Mouse (Mus musculus): Measurements from ENCODE around the gene Ugt1a1.
A peak's percentile ranks its signal among the peaks of the same experiment; 100 is the strongest.
"Not testable (repeated sequence)": the region's sequence is repeated elsewhere in the genome, so short reads cannot be mapped to it uniquely, and the experiment has no call there.

The Ugt1a1 gene

DNA sequence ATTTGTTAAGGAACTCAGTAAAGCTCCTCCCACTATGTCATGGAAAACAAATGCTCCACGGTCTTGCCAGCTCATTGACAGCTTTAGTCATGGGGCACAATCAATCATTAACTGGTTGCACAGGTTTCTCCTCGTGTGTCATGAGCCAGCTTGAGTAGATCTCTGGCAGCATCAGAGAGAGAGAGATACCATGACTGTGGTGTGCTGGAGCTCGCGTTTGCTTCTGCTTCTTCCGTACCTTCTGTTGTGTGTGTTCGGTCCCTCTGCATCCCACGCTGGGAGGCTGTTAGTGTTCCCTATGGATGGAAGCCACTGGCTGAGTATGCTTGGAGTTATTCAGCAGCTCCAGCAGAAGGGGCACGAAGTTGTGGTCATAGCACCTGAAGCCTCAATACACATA lies at the start of gene Ugt1a1:
Ugt1a1 (plus strand) TSS at position 148 of the 400 bp plus-strand sequence.
- no peak for DNase-seq (ENCODE audit: low spot score in 2 of 2)

DNA sequence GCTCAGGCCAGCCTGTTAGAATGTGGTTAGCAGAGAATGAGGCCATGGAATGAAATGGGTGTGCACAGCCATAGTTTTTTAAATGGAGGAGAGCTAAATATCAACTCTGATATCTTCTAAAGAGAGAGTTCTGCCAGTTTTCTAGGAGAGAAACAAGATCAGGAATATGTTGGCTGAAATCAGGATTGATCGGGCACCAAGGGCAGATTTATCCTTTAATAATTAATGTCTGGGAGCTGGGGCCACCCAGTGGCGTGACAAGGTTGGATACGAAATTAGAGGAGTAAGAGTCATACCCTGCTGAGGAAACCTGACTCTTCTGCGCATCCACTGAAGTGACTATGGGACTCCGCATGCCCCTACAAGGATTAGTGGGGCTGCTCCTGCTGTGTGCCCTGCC lies 46.0 kb upstream of the Ugt1a1 start, which contains the start of gene Ugt1a5:
Ugt1a5 (plus strand) TSS at position 302 of the 400 bp plus-strand sequence.
- no peak for DNase-seq (ENCODE audit: low spot score in 2 of 2)

DNA sequence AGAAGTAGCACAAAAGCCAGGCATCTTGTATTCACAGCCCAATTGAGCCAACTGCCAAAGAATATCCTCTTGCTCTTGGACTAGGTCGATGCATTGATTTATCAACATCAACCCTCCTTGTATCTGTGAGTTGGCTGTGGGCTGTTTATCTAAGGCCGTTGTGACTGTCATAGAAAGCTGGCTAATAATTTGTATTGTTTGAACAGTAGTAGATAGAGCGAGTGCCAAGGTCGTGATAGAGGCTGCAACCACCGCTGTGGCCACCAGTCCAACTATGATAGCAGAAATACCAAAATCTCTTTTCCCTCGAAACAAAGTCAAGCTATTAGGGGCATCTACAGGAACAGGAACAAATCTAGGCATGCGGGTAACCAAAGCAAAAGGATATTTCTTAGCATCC lies 39.6 kb upstream of the Ugt1a1 start:
- DNase-seq (ENCODE audit: low spot score in 2 of 2), result not testable (repeated sequence)

DNA sequence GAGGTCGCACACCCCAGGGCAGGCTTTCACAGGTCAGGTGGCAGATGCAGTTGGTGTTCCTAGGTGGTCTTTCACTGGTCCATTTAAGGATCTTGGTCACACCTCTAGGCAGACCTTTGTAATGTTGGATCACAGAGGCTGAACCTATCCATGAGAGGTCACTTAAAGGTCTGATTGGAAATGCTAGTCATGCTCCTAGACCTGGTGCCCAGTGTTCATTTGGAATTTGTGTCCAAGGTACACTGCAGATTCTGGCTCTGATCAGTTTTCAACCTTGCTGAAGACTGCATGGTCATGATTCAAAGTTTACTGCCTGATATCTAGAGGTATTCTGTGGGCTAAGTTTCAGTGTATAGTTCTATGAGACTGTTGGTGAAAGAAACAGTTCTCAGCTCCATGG lies 32.1 kb upstream of the Ugt1a1 start:
- no peak for DNase-seq (ENCODE audit: low spot score in 2 of 2)

DNA sequence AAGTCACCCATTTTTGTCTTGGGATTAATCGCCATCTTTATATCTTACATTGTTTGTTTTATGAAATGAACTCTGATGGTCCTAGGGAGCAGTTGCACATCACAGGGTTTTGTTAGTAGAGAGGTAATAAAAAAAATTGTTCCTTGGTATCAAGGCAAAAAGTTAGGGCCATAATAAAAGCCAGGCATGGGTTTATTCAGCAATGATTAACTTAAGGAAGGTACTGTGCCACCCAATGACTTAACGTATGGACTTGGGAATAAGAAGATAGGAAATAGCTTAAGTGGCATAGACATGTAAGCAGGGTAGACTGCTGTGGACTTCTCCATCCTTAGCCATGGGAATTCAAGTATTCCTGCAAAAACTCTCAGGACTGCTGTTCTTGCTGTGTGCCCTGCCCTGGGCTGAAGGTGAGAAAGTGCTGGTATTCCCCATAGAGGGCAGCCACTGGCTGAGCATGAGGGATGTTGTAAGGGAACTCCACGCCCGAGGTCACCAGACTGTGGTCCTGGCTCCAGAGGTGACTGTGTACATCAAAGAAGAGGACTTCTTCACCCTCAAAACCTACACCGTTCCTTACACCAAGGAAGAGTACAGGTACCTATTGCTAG lies 25.3 kb upstream of the Ugt1a1 start:
- no peak for DNase-seq (ENCODE audit: low spot score in 2 of 2)

DNA sequence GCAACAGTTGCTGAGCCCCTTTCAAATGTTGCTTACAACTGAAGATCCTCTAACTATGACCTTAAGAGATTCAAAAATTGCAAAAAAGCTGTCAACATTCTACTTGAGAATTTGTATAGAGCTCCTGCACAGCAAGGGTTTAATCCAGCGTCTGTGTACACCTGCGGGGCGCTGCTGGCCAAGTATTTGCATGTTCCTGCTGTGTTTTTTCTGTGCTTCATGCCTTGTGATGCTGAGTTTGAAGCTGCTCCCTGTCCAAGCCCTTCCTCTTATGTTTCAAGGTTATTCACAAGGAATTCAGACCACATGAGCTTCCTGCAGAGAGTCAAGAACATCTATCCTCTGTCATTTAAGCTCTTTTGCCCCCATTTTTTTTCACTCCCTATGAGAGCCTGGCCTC lies 19.6 kb upstream of the Ugt1a1 start:
- DNase-seq (ENCODE audit: low spot score in 2 of 2), result no peak

DNA sequence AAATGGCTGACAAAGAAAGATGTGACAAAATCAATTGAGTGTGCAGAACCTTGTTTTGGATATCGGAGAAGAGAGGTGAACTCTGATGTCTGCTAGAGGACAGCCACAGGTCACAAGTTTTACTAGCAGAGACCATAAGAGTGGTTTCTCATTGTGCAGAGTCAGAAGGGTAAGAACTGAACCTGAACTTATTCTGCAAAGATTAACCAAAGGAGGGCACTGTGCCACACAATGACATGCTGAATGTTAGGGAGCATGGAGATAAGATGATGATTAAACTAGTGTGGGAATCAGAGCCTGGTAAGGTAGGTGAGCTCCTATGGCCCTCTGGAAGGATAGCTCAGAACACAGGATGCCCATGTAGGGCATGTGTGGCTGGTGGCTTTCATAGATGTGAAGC lies 16.1 kb upstream of the Ugt1a1 start:
- no peak for DNase-seq (ENCODE audit: low spot score in 2 of 2)

DNA sequence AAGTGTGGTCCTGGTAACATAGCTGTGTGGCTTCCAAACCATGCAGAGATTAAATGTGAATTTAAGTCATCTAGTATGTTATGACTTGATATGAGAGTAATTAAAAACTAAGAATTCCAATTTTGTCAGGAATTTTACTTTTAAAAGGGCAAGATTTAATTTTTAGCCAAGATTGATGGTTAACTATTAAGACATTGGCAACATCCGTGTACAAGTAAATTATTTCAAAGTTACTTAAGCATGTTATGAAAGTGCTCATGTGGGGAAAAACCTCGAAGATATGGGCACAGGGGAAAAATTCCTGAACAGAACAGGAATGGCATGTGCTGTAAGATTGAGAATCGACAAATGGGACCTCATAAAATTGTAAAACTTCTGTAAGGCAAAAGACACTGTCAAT lies 14.3 kb upstream of the Ugt1a1 start:
- DNase-seq (ENCODE audit: low spot score in 2 of 2), result no peak

DNA sequence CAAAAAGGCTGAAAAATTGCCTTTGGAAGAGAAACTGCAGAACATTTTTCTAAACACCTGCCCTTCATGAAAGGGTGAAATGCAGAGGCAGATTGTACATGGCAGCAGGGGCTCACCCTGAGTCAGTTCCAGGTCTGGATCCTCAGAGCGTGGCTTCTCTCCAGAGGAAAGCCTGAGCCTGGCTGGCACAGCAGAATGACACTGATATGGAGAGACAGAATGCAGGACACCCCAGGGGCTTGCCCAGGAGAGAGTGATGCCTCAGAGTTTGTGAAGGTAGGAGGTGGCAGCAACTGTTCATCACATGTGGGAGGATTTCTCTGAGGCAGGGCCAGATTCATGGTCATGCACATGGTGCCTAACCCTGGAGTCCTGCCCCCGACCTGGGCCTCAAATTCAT lies 11.8 kb upstream of the Ugt1a1 start:
- DNase-seq (ENCODE audit: low spot score in 2 of 2), result no peak

DNA sequence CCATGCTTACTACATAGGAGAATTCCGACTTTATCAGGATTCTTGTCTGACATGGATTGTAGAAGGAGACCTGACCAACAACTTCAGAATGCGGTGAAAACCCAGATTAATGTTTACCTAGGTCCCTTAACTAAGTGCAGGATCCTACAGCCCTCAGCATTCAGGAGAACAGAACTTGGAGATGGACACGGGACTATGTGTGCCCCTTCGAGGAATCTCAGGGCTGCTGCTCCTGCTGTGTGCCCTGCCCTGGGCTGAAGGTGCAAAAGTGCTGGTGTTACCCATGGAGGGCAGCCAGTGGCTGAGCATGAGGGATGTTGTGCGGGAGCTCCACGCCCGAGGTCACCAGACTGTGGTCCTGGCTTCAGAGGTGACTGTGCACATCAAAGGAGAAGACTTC lies 11.3 kb upstream of the Ugt1a1 start, which contains the start of gene Ugt1a2:
Ugt1a2 (plus strand) TSS at position 146 of the 400 bp plus-strand sequence.
- DNase-seq (ENCODE audit: low spot score in 2 of 2), result no peak

DNA sequence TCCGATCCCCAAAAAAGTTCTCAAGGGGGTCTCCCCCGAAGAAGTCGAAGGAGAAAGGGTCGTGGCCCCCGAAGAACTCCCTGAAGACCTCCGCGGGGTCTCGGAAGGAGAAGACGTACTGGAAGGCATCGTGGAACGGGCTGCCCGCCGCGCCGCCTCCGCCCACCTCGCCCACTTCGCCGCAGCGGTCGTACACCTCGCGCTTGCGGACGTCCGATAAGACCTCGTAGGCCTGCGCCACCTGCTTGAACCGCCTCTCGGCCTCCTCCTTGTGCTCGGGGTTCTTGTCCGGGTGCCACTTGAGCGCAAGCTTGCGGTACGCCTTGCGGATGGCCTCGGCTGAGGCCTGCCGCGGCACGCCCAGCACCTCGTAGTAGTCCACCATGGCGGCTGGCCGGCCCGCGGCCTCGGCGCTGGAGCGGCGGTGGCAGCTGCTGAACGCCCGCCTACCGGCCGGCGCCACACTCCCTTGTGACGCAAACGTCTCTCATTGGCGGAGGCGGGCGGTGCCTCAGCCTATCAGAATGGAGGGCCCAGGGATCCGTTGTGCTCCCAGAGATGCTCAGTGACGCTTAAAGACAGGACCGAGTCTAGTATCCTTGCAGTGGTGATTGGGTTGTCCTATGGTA lies 6.4 kb upstream of the Ugt1a1 start, which contains the start of gene Dnajb3:
Dnajb3 (minus strand) TSS at position 489 of the 629 bp plus-strand sequence.
- DNase-seq (ENCODE audit: low spot score in 2 of 2), result peak; percentile 82 to 83

DNA sequence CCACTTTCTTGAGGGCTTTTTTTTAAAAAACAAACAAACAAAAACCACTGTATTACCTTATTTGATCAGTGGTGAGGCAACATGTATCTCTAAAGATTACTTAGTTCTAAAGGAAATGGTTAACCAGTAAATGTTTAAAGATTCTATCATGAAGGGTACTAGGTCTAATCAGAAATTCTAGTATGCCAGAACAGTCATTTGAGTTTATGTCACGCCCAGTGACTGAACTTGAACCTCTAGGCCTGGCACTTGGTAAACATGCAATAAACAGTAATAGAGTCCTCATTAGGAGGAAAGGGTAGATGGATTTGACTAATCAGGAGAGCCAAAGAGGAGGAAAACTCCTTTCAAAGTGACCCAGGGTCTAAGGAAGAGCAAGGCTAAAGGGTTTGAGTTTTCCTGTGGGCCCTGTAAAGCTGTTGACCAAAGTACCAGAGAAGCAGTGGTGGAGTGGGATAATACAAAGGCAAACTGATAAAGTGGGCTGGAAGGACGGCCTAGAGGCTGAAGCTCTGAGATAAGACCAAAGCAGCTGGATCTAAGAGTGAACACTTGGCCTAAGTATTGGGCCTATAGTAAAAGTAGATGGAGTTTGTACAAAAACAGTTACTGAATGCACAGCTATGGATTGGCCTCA lies 4.8 kb upstream of the Ugt1a1 start:
- no peak for DNase-seq (ENCODE audit: low spot score in 2 of 2)

DNA sequence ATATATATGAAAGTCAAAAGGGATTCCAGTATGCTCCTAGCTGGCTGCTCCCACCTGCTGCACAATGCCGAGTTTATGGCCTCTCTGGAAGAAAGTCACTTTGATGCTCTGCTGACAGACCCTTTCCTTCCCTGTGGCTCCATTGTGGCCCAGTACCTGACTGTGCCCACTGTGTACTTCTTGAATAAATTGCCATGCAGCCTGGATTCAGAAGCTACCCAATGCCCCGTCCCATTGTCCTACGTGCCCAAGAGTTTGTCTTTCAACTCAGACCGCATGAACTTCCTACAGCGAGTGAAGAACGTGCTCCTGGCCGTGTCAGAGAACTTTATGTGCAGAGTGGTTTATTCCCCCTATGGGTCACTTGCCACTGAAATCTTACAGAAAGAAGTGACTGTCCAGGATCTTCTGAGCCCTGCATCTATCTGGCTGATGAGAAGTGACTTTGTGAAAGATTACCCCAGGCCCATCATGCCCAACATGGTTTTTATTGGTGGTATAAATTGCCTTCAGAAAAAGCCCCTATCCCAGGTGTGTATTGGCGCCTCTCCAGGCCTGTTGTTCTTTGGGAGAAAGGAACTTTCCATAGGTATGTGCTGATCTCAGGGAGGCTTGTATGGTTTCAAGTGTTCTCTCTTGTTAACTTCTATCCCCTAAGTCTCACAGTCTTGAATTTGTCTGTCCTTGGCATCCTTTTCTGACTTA lies 734 bp downstream of the Ugt1a1 start:
- no peak for DNase-seq (ENCODE audit: low spot score in 2 of 2)

DNA sequence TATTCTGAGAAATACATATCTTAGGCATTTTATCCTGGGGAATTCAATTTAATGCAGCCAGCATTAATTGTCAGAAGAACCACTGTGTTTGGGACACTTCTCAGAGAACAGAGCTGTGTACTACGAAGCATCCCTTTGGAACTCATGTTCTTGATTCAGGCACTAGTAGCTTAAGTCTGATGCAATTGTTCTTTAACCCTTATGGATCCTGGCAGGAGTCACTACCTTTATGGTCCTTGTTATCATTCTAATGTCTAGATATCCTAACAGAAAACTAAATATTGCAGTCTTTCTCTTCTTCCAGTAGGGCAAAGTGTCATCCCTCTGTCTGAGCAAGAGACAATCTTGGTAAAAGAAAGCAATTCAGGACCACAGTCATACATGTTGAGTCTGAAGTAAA lies 1.3 kb downstream of the Ugt1a1 start:
- DNase-seq (ENCODE audit: low spot score in 2 of 2), result no peak

DNA sequence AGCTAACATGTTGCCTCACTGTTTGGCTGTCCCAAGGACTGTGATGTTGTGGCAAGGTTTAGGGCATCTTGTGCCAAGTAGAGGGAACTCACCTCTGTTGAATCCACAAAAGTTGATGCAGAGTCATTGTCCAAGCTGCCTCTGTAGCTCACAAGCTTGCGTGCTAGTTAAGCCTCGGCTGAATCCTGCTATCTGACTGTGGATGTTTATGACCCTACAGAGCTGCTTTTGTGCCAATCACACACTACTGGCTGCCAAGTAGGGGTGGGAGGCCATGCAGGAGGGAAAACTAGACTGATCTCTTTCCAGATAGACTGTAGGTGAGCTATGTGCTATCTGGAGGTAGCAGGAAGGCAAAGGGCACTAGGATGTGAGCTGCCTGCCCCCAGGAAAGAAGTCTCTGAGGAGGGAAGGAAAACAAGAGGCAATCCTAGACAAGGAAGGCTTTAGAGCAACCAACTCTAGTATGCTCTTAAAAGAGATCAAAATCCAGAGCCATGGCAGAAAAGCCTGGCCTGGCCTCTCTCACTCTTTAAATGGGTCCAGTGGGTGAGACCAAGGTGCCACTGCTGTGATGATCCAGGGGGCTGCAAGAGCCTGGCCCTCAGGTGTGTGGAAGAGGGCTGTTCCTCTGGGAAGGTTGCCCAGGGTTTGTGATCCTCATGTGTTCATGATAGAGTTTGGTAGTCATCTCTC lies 2.2 kb downstream of the Ugt1a1 start:
- no peak for DNase-seq (ENCODE audit: low spot score in 2 of 2)

DNA sequence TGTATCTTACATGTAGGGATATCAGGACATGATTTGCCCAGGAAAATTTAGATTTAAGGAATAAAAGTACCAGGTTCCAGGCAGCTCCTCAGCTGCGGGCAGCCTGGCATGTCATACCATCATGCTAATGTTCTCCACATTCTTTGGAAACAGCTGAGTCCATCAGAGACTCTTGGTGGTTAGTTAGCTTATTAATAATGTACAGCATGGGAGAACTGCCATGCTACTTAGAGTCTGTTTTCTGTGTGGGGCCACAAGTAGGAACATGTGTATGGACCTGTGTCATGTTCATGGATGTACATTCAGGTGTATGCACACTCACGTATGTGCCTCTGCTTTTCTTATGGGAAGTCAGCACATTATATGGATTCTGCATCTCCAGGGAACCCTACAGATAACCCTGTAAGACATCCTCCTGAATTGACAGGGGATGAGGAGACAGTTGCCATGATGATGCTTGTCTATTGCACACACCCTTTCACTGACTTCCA lies 2.7 kb downstream of the Ugt1a1 start:
- no peak for DNase-seq (ENCODE audit: low spot score in 2 of 2)

DNA sequence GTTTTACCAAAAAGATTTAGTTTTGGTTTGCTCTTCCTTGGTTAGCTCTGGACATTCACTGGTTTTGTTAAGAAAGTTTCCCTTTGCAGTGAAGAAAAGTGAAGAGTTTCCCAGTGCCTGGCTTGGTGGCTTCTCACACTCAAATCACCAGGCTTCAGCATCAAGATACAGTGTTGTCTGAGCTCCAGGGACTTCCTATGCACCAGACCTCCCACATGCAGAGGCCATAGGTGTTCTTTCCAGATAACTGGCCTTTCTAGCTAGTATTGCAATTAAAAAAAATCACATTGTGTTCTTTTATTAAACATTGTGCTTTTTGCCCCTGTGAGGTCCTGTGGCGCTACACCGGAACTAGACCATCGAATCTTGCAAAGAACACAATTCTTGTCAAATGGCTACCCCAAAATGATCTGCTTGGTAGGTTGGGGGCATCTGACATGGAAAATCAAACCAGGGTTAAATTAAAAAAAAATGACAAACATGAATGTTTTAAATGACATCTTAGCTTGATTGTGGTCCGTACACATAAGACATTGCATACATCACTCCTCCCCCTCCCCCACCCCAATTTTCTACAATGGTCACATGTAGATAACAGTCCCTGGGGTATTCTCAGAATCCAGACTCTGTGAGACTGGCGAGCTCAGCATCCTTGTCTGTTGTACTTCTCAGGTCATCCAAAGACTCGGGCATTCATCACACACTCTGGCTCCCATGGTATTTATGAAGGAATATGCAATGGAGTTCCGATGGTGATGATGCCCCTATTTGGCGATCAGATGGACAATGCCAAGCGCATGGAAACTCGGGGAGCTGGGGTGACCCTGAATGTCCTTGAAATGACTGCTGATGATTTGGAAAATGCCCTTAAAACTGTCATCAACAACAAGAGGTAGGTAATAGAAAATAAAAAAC lies 4.0 kb downstream of the Ugt1a1 start:
- DNase-seq (ENCODE audit: low spot score in 2 of 2), result no peak

DNA sequence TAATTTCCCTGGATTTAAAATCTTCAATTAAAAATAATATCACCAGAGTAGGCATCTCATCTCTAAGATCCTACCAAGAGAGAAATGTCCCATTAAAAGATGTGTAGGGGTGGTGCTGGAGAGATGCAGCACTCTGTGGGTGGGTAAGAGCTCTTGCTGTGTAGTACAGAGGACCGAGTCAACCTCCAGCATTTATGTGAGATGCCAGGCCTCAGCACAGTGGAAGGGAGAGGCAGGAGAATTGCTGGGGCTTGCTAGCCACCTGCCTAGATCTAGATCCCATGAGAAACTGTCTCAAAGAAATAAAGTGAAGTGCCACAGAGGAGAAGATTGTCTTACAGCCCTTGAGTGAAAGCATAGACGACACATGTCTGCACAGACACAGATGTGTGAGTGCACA lies 4.8 kb downstream of the Ugt1a1 start:
- no peak for DNase-seq (ENCODE audit: low spot score in 2 of 2)

DNA sequence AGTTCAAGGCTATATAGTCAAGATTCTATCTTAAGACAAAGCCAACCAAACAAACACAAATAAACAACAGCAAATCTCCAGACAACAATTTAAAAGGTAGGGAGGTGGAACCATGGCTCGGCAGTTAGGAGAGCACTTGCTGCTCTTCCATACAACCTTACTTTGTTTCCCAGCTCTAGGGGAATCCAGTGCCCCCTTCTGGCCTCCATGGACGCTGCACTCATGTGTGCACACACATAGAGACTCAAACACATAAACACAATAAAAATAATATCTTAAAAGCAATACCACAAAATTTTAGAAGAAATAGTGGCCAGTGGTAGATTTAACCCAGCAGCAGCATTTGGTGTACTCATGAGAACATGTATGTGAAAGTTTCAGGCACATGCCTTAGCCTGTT lies 5.4 kb downstream of the Ugt1a1 start:
- DNase-seq (ENCODE audit: low spot score in 2 of 2), result no peak

DNA sequence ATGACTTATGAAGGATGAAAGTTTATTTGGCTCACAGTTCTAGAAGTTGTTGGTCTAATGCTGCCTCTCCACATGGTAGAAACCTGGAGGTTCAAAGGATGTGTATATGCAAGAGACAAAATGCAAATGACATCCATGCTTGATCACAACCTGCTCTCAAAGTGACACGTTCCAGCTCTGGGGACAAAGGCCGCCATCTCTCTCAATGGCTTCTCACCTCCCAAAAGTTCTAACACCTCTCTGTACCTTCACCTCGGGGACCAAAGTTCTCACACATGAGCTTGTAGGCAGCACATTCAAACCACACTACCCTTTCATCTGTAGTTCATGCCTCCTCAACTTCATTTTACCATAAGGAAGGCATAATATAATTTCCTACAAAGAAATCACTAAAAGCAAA lies 5.8 kb downstream of the Ugt1a1 start:
- no peak for DNase-seq (ENCODE audit: low spot score in 2 of 2)

DNA sequence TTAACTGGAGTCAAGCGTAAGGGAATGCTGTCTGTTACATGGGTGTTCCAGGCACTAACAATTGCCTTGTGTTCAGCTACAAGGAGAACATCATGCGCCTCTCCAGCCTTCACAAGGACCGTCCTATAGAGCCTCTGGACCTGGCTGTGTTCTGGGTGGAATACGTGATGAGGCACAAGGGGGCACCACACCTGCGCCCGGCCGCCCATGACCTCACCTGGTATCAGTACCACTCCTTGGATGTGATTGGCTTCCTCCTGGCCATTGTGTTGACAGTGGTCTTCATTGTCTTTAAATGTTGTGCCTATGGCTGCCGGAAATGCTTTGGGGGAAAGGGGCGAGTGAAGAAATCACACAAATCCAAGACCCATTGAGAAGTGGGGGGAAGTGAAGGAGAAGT lies 6.3 kb downstream of the Ugt1a1 start:
- no peak for DNase-seq (ENCODE audit: low spot score in 2 of 2)

Data from frontal cortex, postnatal 36 days (tissue).